Mouse (Mus musculus) forebrain, embryonic 14.5 days (tissue): ENCODE measurements around the gene Psmb7. TPM values are rescaled to one million over a fixed set of nuclear protein-coding genes. Genes with fewer than 3 reads are reported as not detected.

Experiments used
- ATAC-seq: fragments of 200-750 bp; cut with Nextera tagmentation; 2 replicates; pipeline ENCODE4 v1.8.0; 2017; ENCODE audit warnings: mild to moderate bottlenecking, moderate library complexity
- DNase-seq: peaks from one replicate; pipeline ENCODE4 v3.0.0-alpha.2; 2015; ENCODE audit warnings: low spot score
- H3K27ac ChIP-seq: fragments of 300-500 bp; sonication (generic); 2 replicates; pipeline ENCODE4 v1.5.1; 2014; ENCODE audit warnings: low read depth, mild to moderate bottlenecking, control low read depth, low read length, moderate library complexity
- H3K27me3 ChIP-seq: fragments of 300-500 bp; sonication (generic); replicated peaks from 2 replicates; pipeline ENCODE4 v1.6.1; 2014; ENCODE audit warnings: low read length, control low read depth, mixed read lengths; ENCODE audit not compliant: control insufficient read depth, insufficient read depth
- H3K36me3 ChIP-seq: fragments of 300-500 bp; sonication (generic); 2 replicates; pipeline ENCODE4 v1.6.1; 2014; ENCODE audit warnings: low read length, control low read depth; ENCODE audit not compliant: control insufficient read depth, insufficient read depth
- H3K4me1 ChIP-seq: fragments of 300-500 bp; sonication (generic); 2 replicates; pipeline ENCODE4 v1.6.1; 2014; ENCODE audit warnings: antibody characterized with exemption, low read length, control low read depth; ENCODE audit not compliant: control insufficient read depth, insufficient read depth
- H3K4me2 ChIP-seq: fragments of 300-500 bp; sonication (generic); 2 replicates; pipeline ENCODE4 v1.6.1; 2014; ENCODE audit warnings: mild to moderate bottlenecking, control low read depth, low read length
- H3K4me3 ChIP-seq: fragments of 300-500 bp; sonication (generic); 2 replicates; pipeline ENCODE4 v1.5.1; 2014; ENCODE audit warnings: low read depth, low read length, control low read depth
- H3K9ac ChIP-seq: fragments of 300-500 bp; sonication (generic); 2 replicates; pipeline ENCODE4 v1.6.1; 2014; ENCODE audit warnings: mild to moderate bottlenecking, low read length, control low read depth, moderate library complexity
- H3K9me3 ChIP-seq: fragments of 300-500 bp; sonication (generic); replicated peaks from 2 replicates; pipeline ENCODE4 v1.6.1; 2016; ENCODE audit warnings: low read length, control low read depth, mixed read lengths; ENCODE audit not compliant: control insufficient read depth
- WGBS: fragments of 180-500 bp; shearing (Covaris S2); extraction: QIAGEN DNeasy Blood & Tissue Kit; methylation state at CpG from one replicate; pipeline ENCODE4 v1.1.7; 2014; 5-methylcytosine and 5-hydroxymethylcytosine counted together
- polyA plus RNA-seq: library from polyadenylated mRNA; unstranded; fragments of >200 nt; fragmentation: Nextera tagmentation; extraction: Ambion mirVana; gene quantifications from 2 replicates; pipeline ENCODE4 v1.2.1, GENCODE M21; 2014

Psmb7 gene
- polyA plus RNA-seq, 1 experiment from 2014 or later = 382 TPM

- ATAC-seq (peak; percentile 86), DNase-seq (peak; percentile 92)
- 18% methylated on average over 15 of the region's 15 CpGs for WGBS
- H3K36me3 ChIP-seq = no peaks in the 10 kb centered on the region
- H3K4me2 ChIP-seq = no peak overlapping the region
- no peak overlapping the region for H3K27ac ChIP-seq
- no peak overlapping the region; the same call in 1 of the 2 replicates for H3K9ac ChIP-seq
- H3K27me3 ChIP-seq = no peaks in the 10 kb centered on the region
- H3K4me1 ChIP-seq = peaks cover 22% of the 10 kb centered on the region
- no peaks in the 10 kb centered on the region for H3K9me3 ChIP-seq
- H3K4me3 ChIP-seq = no peak overlapping the region
Observed at GRCm38 (mm10) chr2:38552004-38552443, 91.9 kb downstream of the Psmb7 start.

GRCm38 (mm10) chr2:38547793-38548517 is 95.9 kb downstream of the Psmb7 start:
- 65% methylated on average over 11 of the region's 11 CpGs for WGBS
- Histone ChIP-seq H3K4me3 (no peak overlapping the region), H3K27me3 (no peaks in the 10 kb centered on the region), H3K4me2 (no peak overlapping the region), H3K27ac (peak overlapping the region; percentile 21; the same call in 1 of the 2 replicates), H3K9ac (no peak overlapping the region), H3K36me3 (no peaks in the 10 kb centered on the region), H3K9me3 (no peaks in the 10 kb centered on the region), H3K4me1 (peaks cover 23% of the 10 kb centered on the region)
- DNase-seq = no peak
- no peak for ATAC-seq

- Histone ChIP-seq H3K9me3 (no peaks in the 10 kb centered on the region), H3K4me3 (no peak overlapping the region), H3K9ac (no peak overlapping the region), H3K27ac (no peak overlapping the region), H3K27me3 (no peaks in the 10 kb centered on the region), H3K4me1 (peaks cover 13% of the 10 kb centered on the region), H3K36me3 (no peaks in the 10 kb centered on the region), H3K4me2 (no peak overlapping the region)
- 61% methylated on average over 5 of the region's 5 CpGs for WGBS
- DNase-seq (no peak), ATAC-seq (no peak)
Observed at GRCm38 (mm10) chr2:38546748-38547147, 97.1 kb downstream of the Psmb7 start.

- H3K4me2 ChIP-seq = no peak overlapping the region
- DNase-seq (no peak), ATAC-seq (no peak)
- H3K9ac ChIP-seq = no peak overlapping the region
- WGBS = 22% methylated on average over 6 of the region's 6 CpGs
- H3K4me1 ChIP-seq = peaks cover 13% of the 10 kb centered on the region; the same call in 1 of the 2 replicates
- H3K27ac ChIP-seq = no peak overlapping the region
- no peaks in the 10 kb centered on the region for H3K27me3 ChIP-seq
- no peaks in the 10 kb centered on the region for H3K9me3 ChIP-seq
- H3K4me3 ChIP-seq = no peak overlapping the region
- H3K36me3 ChIP-seq = no peaks in the 10 kb centered on the region
Observed at GRCm38 (mm10) chr2:38546222-38546621, 97.7 kb downstream of the Psmb7 start.

GRCm38 (mm10) chr2:38545706-38546105 is 98.2 kb downstream of the Psmb7 start:
- DNase-seq (no peak), ATAC-seq (no peak)
- Histone ChIP-seq H3K9ac (no peak overlapping the region), H3K9me3 (no peaks in the 10 kb centered on the region), H3K4me2 (no peak overlapping the region), H3K36me3 (no peaks in the 10 kb centered on the region), H3K4me1 (peaks cover 16% of the 10 kb centered on the region; the same call in 1 of the 2 replicates), H3K4me3 (no peak overlapping the region), H3K27ac (no peak overlapping the region), H3K27me3 (no peaks in the 10 kb centered on the region)

GRCm38 (mm10) chr2:38544982-38545381 is 98.9 kb downstream of the Psmb7 start:
- Histone ChIP-seq H3K9ac (no peak overlapping the region), H3K4me3 (no peak overlapping the region), H3K4me1 (peaks cover 22% of the 10 kb centered on the region; the same call in 1 of the 2 replicates), H3K4me2 (no peak overlapping the region), H3K27me3 (no peaks in the 10 kb centered on the region), H3K36me3 (no peaks in the 10 kb centered on the region), H3K27ac (no peak overlapping the region), H3K9me3 (no peaks in the 10 kb centered on the region)
- 86% methylated on average over 6 of the region's 6 CpGs for WGBS
- ATAC-seq = no peak
- DNase-seq = no peak

GRCm38 (mm10) chr2:38544341-38544740 is 99.5 kb downstream of the Psmb7 start:
- H3K36me3 ChIP-seq = no peaks in the 10 kb centered on the region
- H3K27me3 ChIP-seq = no peaks in the 10 kb centered on the region
- no peaks in the 10 kb centered on the region for H3K9me3 ChIP-seq
- H3K4me1 ChIP-seq = peaks cover 27% of the 10 kb centered on the region; the same call in 1 of the 2 replicates
- H3K27ac ChIP-seq = no peak overlapping the region
- H3K9ac ChIP-seq = no peak overlapping the region
- H3K4me2 ChIP-seq = no peak overlapping the region
- ATAC-seq = no peak
- no peak for DNase-seq
- no peak overlapping the region for H3K4me3 ChIP-seq

GRCm38 (mm10) chr2:38543158-38543557 is 100.7 kb downstream of the Psmb7 start:
- Histone ChIP-seq H3K9ac (no peak overlapping the region), H3K9me3 (no peaks in the 10 kb centered on the region), H3K27ac (no peak overlapping the region), H3K27me3 (no peaks in the 10 kb centered on the region), H3K36me3 (no peaks in the 10 kb centered on the region), H3K4me2 (no peak overlapping the region), H3K4me3 (no peak overlapping the region), H3K4me1 (peaks cover 32% of the 10 kb centered on the region; the same call in 1 of the 2 replicates)
- no peak for ATAC-seq
- DNase-seq = no peak
- WGBS = 85% methylated on average over 2 of the region's 2 CpGs

GRCm38 (mm10) chr2:38542366-38542765 is 101.5 kb downstream of the Psmb7 start:
- Histone ChIP-seq H3K4me3 (no peak overlapping the region), H3K36me3 (no peaks in the 10 kb centered on the region), H3K27me3 (no peaks in the 10 kb centered on the region), H3K4me2 (no peak overlapping the region), H3K4me1 (peaks cover 36% of the 10 kb centered on the region), H3K9ac (no peak overlapping the region), H3K9me3 (no peaks in the 10 kb centered on the region), H3K27ac (no peak overlapping the region)
- ATAC-seq (no peak), DNase-seq (no peak)
- WGBS = 45% methylated on average over 1 of the region's 1 CpGs
